Mouse (Mus musculus) lung, postnatal 0 days (tissue): ENCODE data around the gene Apon. TPM values are rescaled to one million over a fixed set of nuclear protein-coding genes. Genes with fewer than 3 reads are reported as not detected.
A peak's percentile ranks its signal among the peaks of the same experiment; 100 is the strongest.

Experiments
- ATAC-seq: fragments of 200-750 bp; cut with Nextera tagmentation; 2 replicates; pipeline ENCODE4 v1.8.0; 2017; ENCODE audit warnings: moderate library complexity
- DNase-seq: peaks from one replicate; pipeline ENCODE4 v3.0.0-alpha.2; 2016; ENCODE audit warnings: low spot score
- H3K27ac ChIP-seq: fragments of 300-500 bp; sonication (generic); 2 replicates; pipeline ENCODE4 v1.5.1; 2014; ENCODE audit warnings: antibody characterized with exemption, mild to moderate bottlenecking, low read length, mixed read lengths
- H3K27me3 ChIP-seq: fragments of 300-500 bp; sonication (generic); replicated peaks from 2 replicates; pipeline ENCODE4 v1.6.1; 2014; ENCODE audit warnings: low read length, mixed read lengths; ENCODE audit not compliant: insufficient read depth
- H3K36me3 ChIP-seq: fragments of 300-500 bp; sonication (generic); 2 replicates; pipeline ENCODE4 v1.6.1; 2014; ENCODE audit warnings: low read length, mixed read lengths; ENCODE audit not compliant: insufficient read depth
- H3K4me1 ChIP-seq: fragments of 300-500 bp; sonication (generic); 2 replicates; pipeline ENCODE4 v1.6.1; 2014; ENCODE audit warnings: antibody characterized with exemption, low read depth, low read length, mixed read lengths; ENCODE audit not compliant: insufficient read depth
- H3K4me2 ChIP-seq: fragments of 300-500 bp; sonication (generic); replicated peaks from 2 replicates; pipeline ENCODE4 v1.6.1; 2014; ENCODE audit warnings: low read depth, mild to moderate bottlenecking, low read length, moderate library complexity, mixed read lengths
- H3K4me3 ChIP-seq: fragments of 300-500 bp; sonication (generic); 2 replicates; pipeline ENCODE4 v1.5.1; 2014; ENCODE audit warnings: low read depth, low read length
- H3K9ac ChIP-seq: fragments of 300-500 bp; sonication (generic); replicated peaks from 2 replicates; pipeline ENCODE4 v1.6.1; 2014; ENCODE audit warnings: low read depth, mild to moderate bottlenecking
- H3K9me3 ChIP-seq: fragments of 300-500 bp; sonication (generic); 2 replicates; pipeline ENCODE4 v1.6.1; 2016; ENCODE audit warnings: low read length, mixed read lengths
- CTCF ChIP-seq: IDR thresholded peaks from 2 replicates; pipeline ENCODE4 v1.5.1; 2016; ENCODE audit warnings: antibody characterized with exemption, mild to moderate bottlenecking
- EP300 ChIP-seq: IDR thresholded peaks from 2 replicates; pipeline ENCODE4 v1.6.1; 2016; ENCODE audit warnings: antibody characterized with exemption, mild to moderate bottlenecking, control low read depth
- WGBS: fragments of 180-500 bp; shearing (Covaris S2); extraction: QIAGEN DNeasy Blood & Tissue Kit; methylation state at CpG from one replicate; pipeline ENCODE4 v1.1.7; 2014; 5-methylcytosine and 5-hydroxymethylcytosine counted together
- polyA plus RNA-seq: library from polyadenylated mRNA; unstranded; fragments of >200 nt; fragmentation: Nextera tagmentation; extraction: Ambion mirVana; gene quantifications from 2 replicates; pipeline ENCODE4 v1.2.1, GENCODE M21; 2015

Gene Apon
- polyA plus RNA-seq, 1 experiment from 2014 or later: not detected

GRCm38 (mm10) chr10:128302785-128303125 lies 48.9 kb downstream of the Apon start:
- no peak for DNase-seq
- WGBS: 1% methylated on average over 9 of the region's 9 CpGs
- TF ChIP-seq CTCF (no peak), EP300 (no peak)
- Histone ChIP-seq H3K36me3 (peaks cover under 1% of the 10 kb centered on the region; the same call in 1 of the 2 replicates), H3K4me2 (peak overlapping the region; percentile 71), H3K4me1 (peaks cover 17% of the 10 kb centered on the region), H3K4me3 (peak overlapping the region; percentile 48), H3K9ac (peak overlapping the region; percentile 61), H3K27ac (peak overlapping the region; percentile 92), H3K27me3 (no peaks in the 10 kb centered on the region), H3K9me3 (no peaks in the 10 kb centered on the region)
- ATAC-seq: peak; percentile 16

DNA sequence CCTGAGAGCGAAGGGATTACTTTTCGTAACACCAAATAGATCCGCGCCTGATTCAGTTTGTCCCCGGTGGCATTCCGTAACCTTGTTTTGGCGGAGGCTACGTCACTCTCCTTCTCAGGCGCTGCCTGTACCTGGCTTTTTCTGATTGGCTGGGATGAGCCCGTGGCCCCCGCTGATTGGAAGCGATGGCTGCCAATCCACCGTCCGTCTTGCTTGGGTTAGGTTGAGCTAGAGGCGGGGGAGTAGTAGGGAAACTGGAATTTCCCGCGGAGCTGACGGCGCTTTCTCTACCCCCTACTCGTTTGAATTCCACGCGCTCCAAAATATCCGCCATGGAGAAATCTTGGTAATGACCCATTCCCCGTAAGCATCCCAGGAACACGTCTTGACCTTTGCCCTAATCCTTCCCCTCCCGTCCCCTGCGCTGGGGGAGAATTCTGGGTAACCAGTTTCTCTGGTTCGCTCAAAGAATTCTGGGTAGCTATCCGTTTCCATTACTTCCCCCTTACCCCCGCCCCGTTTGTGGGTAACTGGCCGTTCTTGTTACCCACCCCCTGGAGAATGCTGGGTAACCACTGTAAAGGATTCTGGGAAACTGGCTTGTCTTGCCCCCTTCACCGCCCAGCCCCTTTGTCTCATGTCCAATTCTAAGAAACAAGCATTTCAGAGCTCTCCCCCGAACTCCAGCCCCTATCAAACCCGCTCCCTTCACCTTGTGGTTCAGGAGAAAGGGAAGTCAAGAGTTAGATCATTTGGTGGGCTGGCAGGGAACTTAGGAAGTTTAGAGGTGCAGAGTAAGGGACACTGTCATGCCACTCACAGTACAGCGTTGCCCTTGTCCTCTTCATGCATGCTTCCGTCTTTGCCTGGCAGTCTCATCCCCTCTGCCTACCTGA lies 49.5 kb downstream of the Apon start, which contains the start of gene Pan2:
Gene Pan2 (plus strand): TSS at position 210 of the 896 bp plus-strand sequence.
- H3K27me3 ChIP-seq: no peaks in the 10 kb centered on the region
- TF ChIP-seq CTCF: no peak
- TF ChIP-seq EP300: peak; percentile 53
- H3K9ac ChIP-seq: peak within 1 kb of the TSS; percentile 61
- H3K4me2 ChIP-seq: peak within 1 kb of the TSS; percentile 71
- peak within 1 kb of the TSS; percentile 92 for H3K27ac ChIP-seq
- under 1% methylated on average over 37 of the region's 37 CpGs for WGBS
- DNase-seq: peak; percentile 99
- peak; percentile 99 for ATAC-seq
- peak within 1 kb of the TSS; percentile 48 for H3K4me3 ChIP-seq
- H3K9me3 ChIP-seq: no peaks in the 10 kb centered on the region
- H3K4me1 ChIP-seq: peaks cover 14% of the 10 kb centered on the region
- H3K36me3 ChIP-seq: peaks cover 7% of the 10 kb centered on the region; the same call in 1 of the 2 replicates

Other genes with a start within 250 kb of the Apon start
- not detected in 2 replicates for gene Hsd17b6, start 246.5 kb upstream of the Apon start, polyA plus RNA-seq
- gene Prim1, start 238.9 kb upstream of the Apon start, polyA plus RNA-seq: 9.3 and 9.5 TPM in 2 replicates
- gene Naca, start 218.5 kb upstream of the Apon start, polyA plus RNA-seq: 445 and 456 TPM in 2 replicates
- 239 and 259 TPM in 2 replicates for gene Ptges3, start 195.1 kb upstream of the Apon start, polyA plus RNA-seq
- gene Atp5b, start 170.8 kb upstream of the Apon start, polyA plus RNA-seq: 1,155 and 1,171 TPM in 2 replicates
- 11.2 and 11.4 TPM in 2 replicates for gene Baz2a, start 162.5 kb upstream of the Apon start, polyA plus RNA-seq
- gene Rbms2, start 73.8 kb upstream of the Apon start, polyA plus RNA-seq: 26.4 and 28.3 TPM in 2 replicates
- gene Gls2, start 59.6 kb upstream of the Apon start, polyA plus RNA-seq: 0.82 and 0.92 TPM in 2 replicates
- gene Spryd4, start 42.3 kb upstream of the Apon start, polyA plus RNA-seq: 16.0 and 16.9 TPM in 2 replicates
- gene Mip, start 28.3 kb upstream of the Apon start, polyA plus RNA-seq: not detected in 2 replicates
- gene Timeless, start 22.0 kb upstream of the Apon start, polyA plus RNA-seq: 11.2 and 14.5 TPM in 2 replicates
- gene Apof, start 14.6 kb downstream of the Apon start, polyA plus RNA-seq: not detected in 2 replicates
- gene Stat2, start 16.5 kb downstream of the Apon start, polyA plus RNA-seq: 11.8 and 13.4 TPM in 2 replicates
- 0.30 and 0.32 TPM in 2 replicates for gene Il23a, start 44.7 kb downstream of the Apon start, polyA plus RNA-seq
- gene Pan2, start 49.2 kb downstream of the Apon start, polyA plus RNA-seq: 19.0 and 20.2 TPM in 2 replicates
- 243 and 244 TPM in 2 replicates for gene Cnpy2, start 68.4 kb downstream of the Apon start, polyA plus RNA-seq
- 85.4 and 85.8 TPM in 2 replicates for gene Cs, start 83.6 kb downstream of the Apon start, polyA plus RNA-seq
- 16.4 and 19.9 TPM in 2 replicates for gene Coq10a, start 114.9 kb downstream of the Apon start, polyA plus RNA-seq
- 4.2 and 4.9 TPM in 2 replicates for gene Ankrd52, start 123.0 kb downstream of the Apon start, polyA plus RNA-seq
- 0.15 TPM in 1 of 2 replicates, not detected in the other for gene Slc39a5, start 147.1 kb downstream of the Apon start, polyA plus RNA-seq
- gene Nabp2, start 157.4 kb downstream of the Apon start, polyA plus RNA-seq: 48.6 and 54.7 TPM in 2 replicates
- gene Rnf41, start 157.6 kb downstream of the Apon start, polyA plus RNA-seq: 31.3 and 32.2 TPM in 2 replicates
- gene Smarcc2, start 205.2 kb downstream of the Apon start, polyA plus RNA-seq: 28.9 and 33.0 TPM in 2 replicates
- 1,888 and 2,049 TPM in 2 replicates for gene Myl6, start 240.0 kb downstream of the Apon start, polyA plus RNA-seq
- 5.5 and 5.9 TPM in 2 replicates for gene Myl6b, start 244.6 kb downstream of the Apon start, polyA plus RNA-seq